Mouse (Mus musculus) kidney, adult 9 months (tissue): Measurements from ENCODE around the gene Zfp771.

ENCODE experiments used
- DNase-seq: peaks from one replicate; pipeline ENCODE4 v3.0.0; 2022

Gene Zfp771

DNA sequence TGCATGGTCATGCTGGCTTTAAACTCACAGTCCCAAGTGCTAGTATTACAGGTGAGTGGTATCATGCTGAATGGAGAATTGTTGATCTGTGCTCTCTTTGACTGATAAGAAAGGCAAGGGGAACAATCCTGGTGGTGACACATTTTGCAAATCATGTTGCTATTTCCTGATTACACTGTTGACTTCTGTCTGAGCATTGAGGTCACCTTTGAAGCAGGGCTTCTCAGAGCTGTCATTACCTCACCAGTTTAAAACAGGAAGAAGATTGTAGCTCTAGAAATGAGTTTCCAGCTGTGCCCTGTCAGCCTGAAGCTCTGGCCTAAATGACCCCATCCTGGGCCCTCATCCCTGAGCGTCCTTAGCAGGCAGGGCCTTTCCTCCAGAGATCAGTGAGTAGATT lies 43.9 kb downstream of the Zfp771 start:
- no peak for DNase-seq

- no peak for DNase-seq
Observed at GRCm38 (mm10) chr7:127289306-127289705, 45.2 kb downstream of the Zfp771 start.

GRCm38 (mm10) chr7:127290142-127290541 lies 46.1 kb downstream of the Zfp771 start:
- no peak for DNase-seq

DNA sequence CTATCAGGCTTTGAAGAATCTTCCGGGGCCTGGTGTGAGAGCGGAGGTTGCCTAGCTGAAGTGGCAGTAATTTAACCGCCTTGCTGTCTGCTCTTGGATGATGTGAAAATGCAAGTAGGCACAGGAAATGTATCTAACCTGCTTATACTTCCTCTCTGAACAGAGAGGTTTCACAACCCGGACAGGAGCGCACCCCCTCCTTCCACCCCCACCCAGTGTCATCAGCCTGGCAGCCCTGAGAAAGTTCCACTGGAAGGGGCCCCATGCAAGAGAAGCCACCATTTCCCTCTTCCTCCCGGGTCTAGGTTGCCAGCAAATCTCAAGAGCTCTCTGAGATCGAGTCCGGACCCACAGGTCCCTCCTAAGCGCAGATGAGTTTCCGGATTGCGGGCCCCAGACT lies 52.0 kb downstream of the Zfp771 start, which contains the start of gene Itgal:
Itgal (plus strand) TSS at position 163 of the 400 bp plus-strand sequence.
- no peak for DNase-seq

DNA sequence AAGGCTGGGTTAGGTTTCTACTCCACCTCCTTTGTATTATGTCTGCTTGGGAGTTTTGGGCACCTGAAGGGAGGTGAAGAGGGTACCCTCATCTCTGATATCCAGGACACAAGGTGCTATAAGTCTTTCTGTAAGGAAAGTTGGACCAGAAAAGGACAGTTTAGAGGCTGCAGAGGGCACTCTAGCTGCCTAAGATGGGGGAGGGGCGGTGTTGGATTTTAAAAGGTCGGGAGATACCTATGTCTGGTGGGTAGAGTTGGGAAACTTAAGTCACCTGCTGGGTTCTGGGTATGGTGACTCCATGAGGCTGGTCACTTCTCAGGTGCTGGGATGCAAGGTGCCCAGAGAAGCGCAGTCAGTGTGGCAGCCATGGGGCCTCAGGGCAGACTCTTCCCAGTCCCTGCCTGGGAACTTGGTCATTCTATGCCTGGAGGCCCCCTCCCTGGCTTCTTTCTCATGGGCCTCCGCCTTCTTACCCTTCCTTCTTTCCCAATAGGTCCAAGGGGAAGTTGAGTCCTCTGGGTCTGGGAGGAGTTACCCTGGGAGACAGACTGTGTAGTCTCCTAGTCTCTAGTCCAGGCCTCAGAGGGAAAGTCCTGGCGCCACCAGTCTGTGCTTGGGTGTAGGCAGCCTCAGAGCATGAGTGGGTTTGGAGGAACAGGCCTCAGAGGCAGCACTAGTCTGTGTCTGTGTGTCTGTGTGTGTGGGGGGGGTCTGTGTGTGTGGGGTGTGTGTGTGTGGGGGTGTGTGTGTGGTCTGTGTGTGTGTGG lies 52.9 kb downstream of the Zfp771 start:
- DNase-seq: no peak

GRCm38 (mm10) chr7:127297586-127298193 lies 53.6 kb downstream of the Zfp771 start:
- no peak for DNase-seq
